Mouse (Mus musculus) adrenal gland (tissue): Measurements from ENCODE around the gene Cct5.

ENCODE experiments used
- intact Hi-C: fragments of 180-260 bp; cut with DNase I; formaldehyde crosslinking; loops from one replicate; pipeline ENCODE4 v1.15.1; 2025
- long read RNA-seq, 2 experiments: library from polyadenylated mRNA; unstranded; transcript quantifications; one replicate each; pipeline ENCODE4 v2.0.0; 2020; ENCODE audit warnings: borderline replicate concordance in 1 of 2; ENCODE audit not compliant: insufficient replicate concordance in 1 of 2

Gene Cct5
- long read RNA-seq, experiment 1, transcript Cct5-202 (4 exons, 769 nt) = minor isoform, 12 of 410 reads
- long read RNA-seq, experiment 1, transcript Cct5-201 (11 exons, 1,853 nt) = major isoform, 366 of 410 reads
- long read RNA-seq, experiment 1, partial matches to known transcripts = 15 of 410 reads
- long read RNA-seq, experiment 1, other reads (novel, unspliced or antisense) = 17 of 410 reads
- long read RNA-seq, experiment 2, transcript Cct5-201 (11 exons, 1,853 nt) = major isoform, 469 of 550 reads
- long read RNA-seq, experiment 2, transcript Cct5-202 (4 exons, 769 nt) = minor isoform, 7 of 550 reads
- long read RNA-seq, experiment 2, partial matches to known transcripts = 41 of 550 reads
- long read RNA-seq, experiment 2, other reads (novel, unspliced or antisense) = 33 of 550 reads

GRCm38 (mm10) chr15:31601646-31602374, at the start of gene Cct5, which contains the start of gene Fam173b:
Gene Cct5, minus strand, starts transcription at chr15:31601804.
Gene Fam173b, plus strand, starts transcription at chr15:31601852.
- intact Hi-C loops = loop anchor here (10.0 kb wide), 2 partner anchors 833 to 1163 kb away; no protein-coding TSS in a partner anchor

- intact Hi-C loops = no loop called here
Observed at GRCm38 (mm10) chr15:31650821-31651220, 49.2 kb upstream of the Cct5 start.

- intact Hi-C loops = no loop called here
Observed at GRCm38 (mm10) chr15:31649691-31650090, 48.1 kb upstream of the Cct5 start.

- intact Hi-C loops = no loop called here
Observed at GRCm38 (mm10) chr15:31647851-31648569, 46.4 kb upstream of the Cct5 start.

- intact Hi-C loops = no loop called here
Observed at GRCm38 (mm10) chr15:31647225-31647624, 45.6 kb upstream of the Cct5 start.

DNA sequence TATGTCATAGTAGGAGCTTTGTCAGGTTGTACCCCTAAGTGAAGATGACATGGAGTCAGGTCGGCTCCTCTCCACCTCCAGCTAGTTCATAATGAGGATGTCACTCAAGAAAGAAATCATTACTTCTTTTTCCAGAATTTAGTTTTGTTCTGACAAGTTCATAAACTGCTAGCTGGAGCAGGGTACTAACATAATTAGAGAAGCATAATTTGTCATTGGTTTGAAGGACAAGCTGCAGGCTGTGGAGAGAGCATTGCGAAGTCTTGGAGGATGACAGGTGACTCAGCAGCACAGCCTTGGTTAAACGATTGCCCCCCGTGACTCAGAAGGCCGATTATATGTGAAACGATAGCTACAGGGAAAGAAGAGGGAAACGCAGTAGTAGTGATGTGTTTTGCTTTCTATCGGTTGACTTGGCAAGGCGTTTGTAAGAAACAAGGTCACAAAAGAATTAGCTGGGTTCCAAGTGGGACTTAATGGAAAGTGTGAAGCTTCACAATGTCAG, 34.5 kb upstream of the Cct5 start:
- intact Hi-C loops = no loop called here

- intact Hi-C loops = no loop called here
Observed at GRCm38 (mm10) chr15:31634582-31634981, 33.0 kb upstream of the Cct5 start.

GRCm38 (mm10) chr15:31632478-31632877, 30.9 kb upstream of the Cct5 start:
- intact Hi-C loops = no loop called here

- intact Hi-C loops = no loop called here
Observed at GRCm38 (mm10) chr15:31631396-31631858, 29.8 kb upstream of the Cct5 start.

- intact Hi-C loops = no loop called here
Observed at GRCm38 (mm10) chr15:31629556-31629955, 28.0 kb upstream of the Cct5 start.

GRCm38 (mm10) chr15:31628180-31628579, 26.6 kb upstream of the Cct5 start:
- intact Hi-C loops = no loop called here

GRCm38 (mm10) chr15:31627277-31628154, 25.9 kb upstream of the Cct5 start:
- intact Hi-C loops = no loop called here

GRCm38 (mm10) chr15:31619521-31619920, 17.9 kb upstream of the Cct5 start:
- intact Hi-C loops = loop anchor here (10.0 kb wide), 2 partner anchors 625 to 965 kb away; partner anchors contain the start of gene Sema5a

- intact Hi-C loops = loop anchor here (10.0 kb wide), 2 partner anchors 628 to 968 kb away; partner anchors contain the start of gene Sema5a
Observed at GRCm38 (mm10) chr15:31617261-31617660, 15.7 kb upstream of the Cct5 start.

- intact Hi-C loops = loop anchor here (10.0 kb wide), 2 partner anchors 630 to 970 kb away; partner anchors contain the start of gene Sema5a
Observed at GRCm38 (mm10) chr15:31614666-31615065, 13.1 kb upstream of the Cct5 start.

DNA sequence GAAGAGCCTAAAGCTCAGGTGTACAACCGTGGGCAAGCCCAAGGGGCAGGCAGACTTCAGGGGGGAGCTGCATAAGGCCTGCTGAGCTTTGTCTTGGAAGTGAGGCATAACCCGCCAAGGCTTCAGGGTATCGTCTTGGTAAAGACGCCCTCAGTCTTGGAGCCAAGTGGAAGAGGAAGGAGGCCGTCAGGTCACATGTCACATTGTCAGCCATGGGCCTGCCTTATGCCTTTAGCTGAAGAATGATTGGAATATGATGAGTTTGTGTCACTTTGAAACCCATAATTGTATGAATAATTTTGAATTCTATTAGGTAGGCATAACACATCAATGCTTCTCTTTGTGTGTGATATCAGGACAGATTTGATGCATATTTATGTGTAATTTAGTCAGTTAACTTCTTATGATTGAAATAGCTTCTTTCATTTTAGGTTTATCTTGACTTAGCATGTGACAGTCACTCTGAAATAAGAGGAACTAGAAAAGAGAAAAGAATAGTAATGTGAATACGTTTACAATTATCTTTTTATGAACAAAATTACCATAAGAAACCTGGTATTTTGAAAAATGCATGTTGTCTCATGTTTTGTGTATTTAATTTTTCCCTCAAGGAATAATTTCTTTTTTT, 12.3 kb upstream of the Cct5 start:
- intact Hi-C loops = loop anchor here (10.0 kb wide), 2 partner anchors 631 to 971 kb away; partner anchors contain the start of gene Sema5a

- intact Hi-C loops = loop anchor here (10.0 kb wide), 2 partner anchors 633 to 973 kb away; partner anchors contain the start of gene Sema5a
Observed at GRCm38 (mm10) chr15:31611976-31612375, 10.4 kb upstream of the Cct5 start.

DNA sequence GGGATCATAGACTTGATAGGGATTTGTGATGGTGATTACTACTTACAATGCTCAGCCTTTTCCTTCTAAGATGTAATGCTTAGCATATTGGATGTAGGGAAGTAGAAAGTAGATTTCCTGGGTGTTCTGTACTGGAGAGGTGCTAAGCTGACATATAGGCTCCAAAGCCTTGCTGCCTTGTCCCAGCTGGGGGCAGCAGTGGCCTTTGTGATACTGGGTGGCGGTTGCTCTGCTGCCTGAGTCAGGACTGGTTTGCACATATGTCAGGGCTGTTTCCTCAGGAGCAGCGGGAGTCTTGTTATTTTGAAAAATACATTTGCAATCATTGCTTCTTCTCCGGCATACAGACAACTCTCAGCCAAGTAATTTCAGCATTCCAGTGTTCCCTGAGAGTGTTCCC, 9.4 kb upstream of the Cct5 start:
- intact Hi-C loops = loop anchor here (10.0 kb wide), 2 partner anchors 634 to 974 kb away; partner anchors contain the start of gene Sema5a

GRCm38 (mm10) chr15:31606821-31607220, 5.2 kb upstream of the Cct5 start:
- intact Hi-C loops = loop anchor here (10.0 kb wide), 2 partner anchors 828 to 1158 kb away; no protein-coding TSS in a partner anchor
